Mouse (Mus musculus) erythroblast, embryonic 14.5 days (primary cell): ENCODE data around the gene Trim65. TPM values are rescaled to one million over a fixed set of nuclear protein-coding genes. Genes with fewer than 3 reads are reported as not detected.

ENCODE experiments used
- H3K27me3 ChIP-seq: 2 replicates; pipeline ENCODE4 v1.6.1; 2012; ENCODE audit warnings: inconsistent platforms; ENCODE audit not compliant: control insufficient read depth
- H3K36me3 ChIP-seq: 2 replicates; pipeline ENCODE4 v1.6.1; 2012; ENCODE audit warnings: mild to moderate bottlenecking, inconsistent platforms; ENCODE audit not compliant: control insufficient read depth
- H3K4me1 ChIP-seq: 2 replicates; pipeline ENCODE4 v1.6.1; 2012; ENCODE audit warnings: inconsistent platforms; ENCODE audit not compliant: control insufficient read depth
- H3K4me3 ChIP-seq: replicated peaks from 2 replicates; pipeline ENCODE3; 2012; ENCODE audit warnings: moderate library complexity, mild to moderate bottlenecking, inconsistent platforms
- H3K9me3 ChIP-seq: 2 replicates; pipeline ENCODE4 v1.6.1; 2012; ENCODE audit warnings: low read length, inconsistent platforms, mixed read lengths; ENCODE audit not compliant: control insufficient read depth
- GATA1 ChIP-seq: IDR thresholded peaks from 2 replicates; pipeline ENCODE4 v1.6.1; 2012; ENCODE audit warnings: low read length, inconsistent platforms, mixed read lengths
- TAL1 ChIP-seq: IDR thresholded peaks from 3 replicates; pipeline ENCODE4 v1.6.1; 2012; ENCODE audit warnings: low read length, inconsistent platforms, mixed read lengths
- polyA plus RNA-seq: library from polyadenylated mRNA; stranded (reverse); fragments of >175 nt; gene quantifications from 2 replicates; pipeline ENCODE4 v1.2.3, GENCODE M21; 2012

Gene Trim65
- polyA plus RNA-seq, 1 experiment: 0.04 TPM

DNA sequence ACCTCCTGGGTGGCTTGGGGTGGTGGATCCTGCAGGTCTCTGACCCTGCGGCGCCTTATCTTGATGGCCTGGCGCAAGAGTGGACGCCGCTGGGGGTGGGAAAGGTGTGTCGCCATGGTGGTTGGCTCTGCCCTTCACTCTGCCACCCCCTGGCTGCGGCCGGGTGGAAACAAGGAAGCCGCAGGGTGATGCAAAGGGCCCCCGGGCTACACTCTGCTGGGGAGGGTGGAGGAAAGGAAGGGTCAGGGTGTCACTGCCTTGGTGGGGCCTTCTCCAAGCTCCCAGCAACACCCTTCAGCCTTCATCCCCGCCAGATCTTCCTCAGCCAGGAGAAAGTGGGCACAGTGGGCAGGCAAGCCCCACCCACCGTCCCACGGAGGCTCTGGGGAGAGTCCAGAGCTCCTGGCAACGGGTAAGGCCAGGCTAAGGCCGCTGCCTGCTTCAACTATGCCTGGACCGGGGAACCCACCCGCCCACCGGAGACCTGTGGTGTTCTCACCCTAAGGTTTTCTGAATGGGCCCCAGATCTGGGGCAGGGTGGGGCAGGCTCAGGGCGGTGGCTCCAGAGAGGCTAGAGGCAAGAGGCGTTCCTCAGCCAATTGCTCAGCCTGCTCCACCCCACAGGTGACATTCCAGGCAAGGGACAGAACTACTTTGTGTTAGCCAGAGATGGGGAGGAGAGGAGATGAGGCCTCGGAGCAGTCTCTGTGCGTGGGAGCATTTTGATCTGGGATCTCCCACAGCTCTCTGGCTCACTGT lies 53.3 kb downstream of the Trim65 start, which contains the start of gene Unc13d:
Unc13d (minus strand) TSS at position 516 of the 759 bp plus-strand sequence.
- Histone ChIP-seq H3K36me3 (peaks cover 90% of the 10 kb centered on the region), H3K4me3 (peak within 1 kb of the TSS; percentile 82), H3K4me1 (peaks cover 85% of the 10 kb centered on the region), H3K27me3 (no peaks in the 10 kb centered on the region), H3K9me3 (no peaks in the 10 kb centered on the region)
- TF ChIP-seq TAL1 (no peak), GATA1 (peak; percentile 66)

DNA sequence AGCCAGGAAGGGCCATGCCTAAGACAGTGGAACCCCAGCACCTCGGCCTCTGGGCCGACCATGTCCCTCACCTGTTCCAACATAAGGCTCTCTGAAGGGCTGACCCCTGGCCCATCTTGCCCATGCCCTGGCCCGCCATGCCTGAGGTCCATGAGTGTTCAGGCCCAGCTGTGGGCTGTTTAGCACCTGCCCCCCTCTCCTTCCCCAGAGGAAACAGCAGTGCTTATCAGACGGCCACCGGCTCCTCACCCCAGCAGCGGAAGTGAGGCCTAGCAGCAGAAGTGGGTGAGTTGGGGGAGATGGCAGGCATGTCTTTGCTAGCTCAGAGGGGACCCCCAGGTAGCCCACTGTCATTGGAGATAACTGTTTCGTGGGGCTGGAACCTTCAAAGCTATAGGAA lies 54.1 kb downstream of the Trim65 start:
- peaks cover 83% of the 10 kb centered on the region for H3K4me1 ChIP-seq

DNA sequence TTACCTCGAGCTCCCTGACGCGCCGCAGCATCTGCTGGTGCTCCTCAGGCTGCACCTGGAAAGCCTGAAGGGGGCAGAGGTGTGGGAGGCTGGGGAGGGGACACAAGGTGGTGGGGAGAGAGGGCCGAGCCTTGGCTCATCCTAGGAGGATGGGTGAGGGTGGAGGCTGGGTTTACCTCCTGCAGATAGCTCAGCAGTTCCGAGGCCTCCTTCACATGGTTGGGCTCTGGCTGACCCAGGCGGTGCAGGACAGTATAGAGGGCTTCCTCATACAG lies 54.7 kb downstream of the Trim65 start:
- H3K27me3 ChIP-seq: no peaks in the 10 kb centered on the region
- peaks cover 89% of the 10 kb centered on the region for H3K36me3 ChIP-seq
- H3K9me3 ChIP-seq: no peaks in the 10 kb centered on the region
- TF ChIP-seq GATA1 (no peak), TAL1 (no peak)
- peaks cover 76% of the 10 kb centered on the region for H3K4me1 ChIP-seq
- peak overlapping the region; percentile 82 for H3K4me3 ChIP-seq

More for the DNA sequence above, 54.1 kb downstream of the Trim65 start:
- no peaks in the 10 kb centered on the region for H3K27me3 ChIP-seq
- TF ChIP-seq GATA1 (no peak), TAL1 (no peak)
- peak overlapping the region; percentile 82 for H3K4me3 ChIP-seq
- peaks cover 89% of the 10 kb centered on the region for H3K36me3 ChIP-seq
- no peaks in the 10 kb centered on the region for H3K9me3 ChIP-seq

DNA sequence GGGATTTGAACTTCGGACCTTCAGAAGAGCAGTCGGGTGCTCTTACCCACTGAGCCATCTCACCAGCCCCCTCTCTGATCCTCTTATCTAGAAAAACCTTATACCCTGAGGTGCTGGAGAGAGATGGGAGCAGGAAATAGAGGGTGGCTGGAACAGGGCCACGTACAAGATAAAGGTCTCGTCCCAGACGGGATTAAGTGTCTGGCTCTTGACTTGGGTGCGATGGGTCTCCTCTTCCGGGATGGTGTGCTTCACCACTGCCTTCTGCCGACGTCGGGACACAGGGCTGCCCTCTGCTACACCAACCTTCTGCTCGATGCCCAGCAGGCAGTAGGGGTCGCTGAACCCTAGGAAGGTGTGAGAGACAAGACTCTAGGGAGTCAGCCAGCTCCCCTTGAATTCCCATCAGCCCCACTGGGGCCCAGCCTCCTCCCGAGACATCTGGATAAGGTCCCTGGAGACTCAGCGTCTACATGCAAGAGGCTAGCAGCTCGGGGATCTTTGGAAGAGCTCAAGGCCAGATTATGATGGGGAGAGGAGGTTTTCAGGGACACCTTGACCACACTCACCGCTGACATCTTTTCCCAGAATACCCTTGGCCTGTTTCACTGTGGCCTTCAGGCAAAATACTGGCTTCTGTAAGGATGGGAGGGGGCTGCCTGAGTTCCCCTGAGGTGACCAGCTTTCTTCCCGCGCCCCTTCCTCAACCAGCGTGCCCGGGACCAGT lies 55.2 kb downstream of the Trim65 start:
- H3K4me3 ChIP-seq: peak overlapping the region; percentile 82
- TF ChIP-seq TAL1: no peak
- no peak for TF ChIP-seq GATA1
- H3K36me3 ChIP-seq: peaks cover 84% of the 10 kb centered on the region
- peaks cover 71% of the 10 kb centered on the region for H3K4me1 ChIP-seq
- H3K9me3 ChIP-seq: no peaks in the 10 kb centered on the region
- no peaks in the 10 kb centered on the region for H3K27me3 ChIP-seq

DNA sequence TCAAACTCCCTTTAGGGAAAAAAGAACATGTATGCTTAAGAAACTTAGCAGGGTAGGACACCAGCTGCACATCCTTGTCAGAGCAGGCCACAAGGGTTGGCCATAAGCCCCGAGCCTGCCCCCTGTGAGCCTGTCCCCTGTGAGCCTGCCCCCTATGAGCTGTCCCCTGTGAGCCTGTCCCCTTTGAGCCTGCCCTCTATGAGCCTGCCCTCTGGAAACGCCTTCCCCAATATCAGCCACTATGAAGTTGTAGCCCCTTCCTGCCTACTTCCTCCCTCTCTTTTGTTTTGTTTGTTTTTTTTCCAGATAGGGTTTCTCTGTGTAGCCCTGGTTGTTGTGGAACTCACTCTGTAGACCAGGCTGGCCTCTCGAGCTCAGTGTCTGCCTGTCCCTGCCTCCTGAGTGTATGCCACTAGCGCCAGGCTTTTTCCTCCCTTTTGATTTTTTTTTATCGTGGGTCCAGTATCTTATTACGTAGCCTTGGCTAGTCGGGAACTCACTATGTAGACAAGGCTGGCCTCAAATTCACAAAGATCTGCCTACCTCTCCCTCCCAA lies 56.4 kb downstream of the Trim65 start:
- H3K4me3 ChIP-seq: no peak overlapping the region
- H3K4me1 ChIP-seq: peaks cover 62% of the 10 kb centered on the region
- H3K9me3 ChIP-seq: no peaks in the 10 kb centered on the region
- no peaks in the 10 kb centered on the region for H3K27me3 ChIP-seq
- TF ChIP-seq GATA1 (no peak), TAL1 (no peak)
- H3K36me3 ChIP-seq: peaks cover 83% of the 10 kb centered on the region

DNA sequence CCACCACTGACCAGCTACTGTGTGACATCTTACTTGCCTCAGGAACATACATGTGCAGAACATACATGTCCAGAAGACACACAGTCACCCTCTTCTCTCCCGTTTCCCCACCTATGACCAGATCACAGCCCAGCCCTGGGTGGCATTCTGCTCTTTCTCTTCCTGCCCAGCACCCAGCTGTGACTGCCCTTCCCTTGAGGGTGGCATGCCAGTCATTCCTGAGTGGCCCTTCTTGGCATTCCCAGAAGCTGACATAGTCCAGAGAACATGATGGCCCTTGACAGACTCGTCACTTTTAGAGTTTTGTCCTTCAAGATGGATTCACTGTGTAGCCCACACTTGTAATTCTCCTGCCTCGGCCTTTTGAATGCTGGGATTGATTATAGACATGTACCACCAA lies 58.3 kb downstream of the Trim65 start:
- Histone ChIP-seq H3K9me3 (no peaks in the 10 kb centered on the region), H3K4me1 (peaks cover 43% of the 10 kb centered on the region), H3K27me3 (no peaks in the 10 kb centered on the region), H3K36me3 (peaks cover 84% of the 10 kb centered on the region), H3K4me3 (no peak overlapping the region)
- TF ChIP-seq TAL1 (no peak), GATA1 (no peak)

Other genes starting within 250 kb of the Trim65 start
- 2.1 and 3.2 TPM in 2 replicates for gene Smim5, start 231.2 kb downstream of the Trim65 start, polyA plus RNA-seq
- gene Smim6, start 219.1 kb downstream of the Trim65 start, polyA plus RNA-seq: 0.09 and 0.28 TPM in 2 replicates
- 3.0 and 3.7 TPM in 2 replicates for gene Sap30bp, start 197.8 kb downstream of the Trim65 start, polyA plus RNA-seq
- 1.4 and 2.3 TPM in 2 replicates for gene Recql5, start 197.7 kb downstream of the Trim65 start, polyA plus RNA-seq
- 0.01 TPM in 1 of 2 replicates, not detected in the other for gene Itgb4, start 156.4 kb downstream of the Trim65 start, polyA plus RNA-seq
- gene Galk1, start 118.4 kb downstream of the Trim65 start, polyA plus RNA-seq: 1.5 and 1.9 TPM in 2 replicates
- 117 and 150 TPM in 2 replicates for gene H3f3b, start 103.2 kb downstream of the Trim65 start, polyA plus RNA-seq
- 3.6 and 3.8 TPM in 2 replicates for gene Unk, start 100.8 kb downstream of the Trim65 start, polyA plus RNA-seq
- gene Unc13d, start 53.2 kb downstream of the Trim65 start, polyA plus RNA-seq: 14.5 and 18.2 TPM in 2 replicates
- 142 and 153 TPM in 2 replicates for gene Wbp2, start 44.1 kb downstream of the Trim65 start, polyA plus RNA-seq
- 0.10 and 0.17 TPM in 2 replicates for gene Trim47, start 3.9 kb downstream of the Trim65 start, polyA plus RNA-seq
- gene Mrpl38, start 7.7 kb upstream of the Trim65 start, polyA plus RNA-seq: 7.7 and 8.4 TPM in 2 replicates
- gene Fbf1, start 37.0 kb upstream of the Trim65 start, polyA plus RNA-seq: 1.1 and 1.3 TPM in 2 replicates
- gene Ten1, start 67.7 kb upstream of the Trim65 start, polyA plus RNA-seq: 7.6 and 10.2 TPM in 2 replicates
- gene Acox1, start 67.9 kb upstream of the Trim65 start, polyA plus RNA-seq: 0.10 and 0.11 TPM in 2 replicates
- 0.01 TPM in 2 replicates for gene Evpl, start 106.9 kb upstream of the Trim65 start, polyA plus RNA-seq
- 0.78 and 1.9 TPM in 2 replicates for gene Srp68, start 143.1 kb upstream of the Trim65 start, polyA plus RNA-seq
- gene Galr2, start 149.8 kb upstream of the Trim65 start, polyA plus RNA-seq: not detected in 2 replicates
- gene Exoc7, start 176.1 kb upstream of the Trim65 start, polyA plus RNA-seq: 0.84 and 0.94 TPM in 2 replicates
- gene Foxj1, start 204.3 kb upstream of the Trim65 start, polyA plus RNA-seq: 0.01 and 0.02 TPM in 2 replicates